Mouse (Mus musculus) small intestine, adult 2 months (tissue): ENCODE data around the gene Smim13. TPM values are rescaled to one million over a fixed set of nuclear protein-coding genes. Genes with fewer than 3 reads are reported as not detected.
"Not testable (repeated sequence)": the region's sequence is repeated elsewhere in the genome, so short reads cannot be mapped to it uniquely, and the experiment has no call there.

ENCODE experiments used
- H3K27ac ChIP-seq: fragments of 200-500 bp; 2 replicates; pipeline ENCODE4 v1.5.1; 2012; ENCODE audit warnings: low read depth, low read length, control low read depth, inconsistent platforms; ENCODE audit not compliant: insufficient read depth
- H3K27me3 ChIP-seq: fragments of 200-500 bp; 2 replicates; pipeline ENCODE4 v1.6.1; 2012; ENCODE audit warnings: mild to moderate bottlenecking, moderate library complexity, low read length, inconsistent platforms; ENCODE audit not compliant: control insufficient read depth, insufficient read depth
- H3K36me3 ChIP-seq: fragments of 200-500 bp; 2 replicates; pipeline ENCODE4 v1.6.1; 2012; ENCODE audit warnings: mild to moderate bottlenecking, low read length, control low read depth, inconsistent platforms; ENCODE audit not compliant: control insufficient read depth, insufficient read depth
- H3K4me1 ChIP-seq: fragments of 200-500 bp; 2 replicates; pipeline ENCODE4 v1.6.1; 2012; ENCODE audit warnings: low read length, inconsistent platforms, mixed read lengths; ENCODE audit not compliant: control insufficient read depth, insufficient read depth, insufficient read length
- H3K4me3 ChIP-seq: fragments of 200-500 bp; 2 replicates; pipeline ENCODE4 v1.5.1; 2012; ENCODE audit warnings: low read depth, mild to moderate bottlenecking, control low read depth, inconsistent platforms, low read length, moderate library complexity
- CTCF ChIP-seq: fragments of 200-500 bp; IDR thresholded peaks from 2 replicates; pipeline ENCODE4 v1.5.1; 2012; ENCODE audit warnings: low read depth, mild to moderate bottlenecking, control low read depth, inconsistent platforms, low read length, moderate library complexity, mixed read lengths; ENCODE audit not compliant: insufficient replicate concordance, insufficient read length; ENCODE audit errors: extremely low read depth
- POLR2A ChIP-seq: fragments of 200-500 bp; IDR thresholded peaks from 2 replicates; pipeline ENCODE4 v1.6.1; 2012; ENCODE audit warnings: low read depth, mild to moderate bottlenecking, control low read depth, inconsistent platforms, low read length, moderate library complexity
- WGBS: fragments of 180-500 bp; shearing (Covaris S2); methylation state at CpG from one replicate; pipeline ENCODE4 v1.1.7; 2018; 5-methylcytosine and 5-hydroxymethylcytosine counted together
- polyA plus RNA-seq: library from polyadenylated mRNA; depleted of rRNA; stranded (reverse); fragments of >200 nt; gene quantifications from 2 replicates; pipeline ENCODE4 v1.2.3, GENCODE M21; 2012

The Smim13 gene
- polyA plus RNA-seq, 1 experiment = 1.9 TPM

DNA sequence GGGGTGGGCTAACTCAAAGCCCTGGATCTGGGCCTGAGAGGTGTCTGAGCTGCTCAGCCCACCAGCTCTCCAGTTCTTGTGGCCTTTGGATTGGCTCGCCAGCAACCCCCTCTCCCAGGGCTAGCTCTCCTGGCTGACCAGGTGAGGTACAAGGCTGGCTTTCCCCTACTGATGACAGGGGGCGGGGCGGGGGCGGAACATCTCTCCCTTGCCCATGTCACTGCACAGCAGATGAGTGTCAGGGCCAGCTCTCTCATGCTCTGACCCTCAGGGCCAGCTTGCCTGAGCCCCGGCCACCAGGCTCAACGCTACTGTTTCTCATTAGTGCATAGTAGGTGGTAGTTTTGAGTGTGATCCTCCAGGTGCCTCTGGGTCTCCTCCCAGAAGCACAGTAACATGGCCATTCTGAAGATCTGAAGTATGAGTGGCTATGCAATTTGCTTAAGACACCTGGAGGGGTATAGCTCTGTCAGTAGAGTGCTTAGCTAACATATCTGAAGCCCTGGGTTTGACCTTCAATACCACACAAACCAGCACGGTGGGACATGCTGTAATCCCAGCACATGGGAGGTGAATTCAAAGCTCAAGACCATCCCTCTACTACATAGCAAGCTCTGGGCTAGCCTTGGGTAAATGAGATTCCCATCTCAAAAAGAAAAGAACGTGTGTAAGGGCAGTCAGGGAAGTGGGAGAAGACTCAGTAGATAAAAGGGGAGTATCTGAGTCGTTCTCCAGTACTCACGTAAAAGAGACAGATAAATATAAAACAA lies 11.4 kb upstream of the Smim13 start:
- no peak overlapping the region for H3K4me3 ChIP-seq
- TF ChIP-seq CTCF (no peak), POLR2A (no peak)
- 72% methylated on average over 10 of the region's 10 CpGs for WGBS
- H3K27me3 ChIP-seq = no peaks in the 10 kb centered on the region
- H3K4me1 ChIP-seq = peaks cover 3% of the 10 kb centered on the region; the same call in 1 of the 2 replicates
- H3K27ac ChIP-seq = no peak overlapping the region
- H3K36me3 ChIP-seq = no peaks in the 10 kb centered on the region

DNA sequence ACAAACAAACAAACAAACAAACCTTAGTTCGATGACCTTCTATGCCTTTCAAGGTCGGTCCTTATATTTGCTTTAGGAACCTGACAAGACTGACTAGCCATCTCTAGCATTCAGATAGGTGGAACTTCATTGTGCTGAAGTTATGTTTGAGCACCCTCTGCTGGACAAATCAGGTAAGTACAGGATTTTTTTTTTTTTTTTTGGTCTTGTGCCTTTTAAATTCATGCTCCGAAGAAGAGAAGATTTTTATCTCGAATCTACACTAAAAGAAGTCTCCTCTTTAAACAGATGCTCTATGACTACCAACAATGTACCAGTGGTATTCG lies 10.9 kb upstream of the Smim13 start:
- 3% methylated on average over 5 of the region's 5 CpGs for WGBS
- Histone ChIP-seq H3K4me1 (peaks cover 3% of the 10 kb centered on the region; the same call in 1 of the 2 replicates), H3K36me3 (no peaks in the 10 kb centered on the region), H3K4me3 (no peak overlapping the region), H3K27ac (no peak overlapping the region), H3K27me3 (no peaks in the 10 kb centered on the region)
- no peak for TF ChIP-seq CTCF
- TF ChIP-seq POLR2A = no peak

DNA sequence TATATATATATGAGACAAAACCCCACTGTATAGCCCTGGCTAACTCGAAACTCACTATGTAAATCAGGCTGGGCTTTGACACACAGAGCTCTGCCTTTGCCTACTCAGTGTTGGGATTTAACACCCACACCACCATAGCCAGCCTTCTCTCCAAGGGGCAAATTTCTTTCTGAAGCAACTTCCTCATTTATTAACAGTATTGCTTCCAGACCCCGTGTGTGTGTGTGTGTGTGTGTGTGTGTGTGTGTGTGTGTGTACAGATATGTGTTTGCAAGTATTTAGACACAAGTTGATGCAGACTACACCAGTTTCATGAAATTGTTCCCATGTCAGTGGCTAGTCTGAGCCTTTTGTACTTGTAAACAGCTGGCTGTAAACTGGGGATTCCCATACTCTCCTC lies 8.1 kb upstream of the Smim13 start:
- no peak overlapping the region for H3K4me3 ChIP-seq
- TF ChIP-seq POLR2A (no peak), CTCF (no peak)
- peaks cover 3% of the 10 kb centered on the region; the same call in 1 of the 2 replicates for H3K4me1 ChIP-seq
- 48% methylated on average over 2 of the region's 2 CpGs for WGBS
- H3K27me3 ChIP-seq = no peaks in the 10 kb centered on the region
- H3K36me3 ChIP-seq = no peaks in the 10 kb centered on the region
- H3K27ac ChIP-seq = no peak overlapping the region

DNA sequence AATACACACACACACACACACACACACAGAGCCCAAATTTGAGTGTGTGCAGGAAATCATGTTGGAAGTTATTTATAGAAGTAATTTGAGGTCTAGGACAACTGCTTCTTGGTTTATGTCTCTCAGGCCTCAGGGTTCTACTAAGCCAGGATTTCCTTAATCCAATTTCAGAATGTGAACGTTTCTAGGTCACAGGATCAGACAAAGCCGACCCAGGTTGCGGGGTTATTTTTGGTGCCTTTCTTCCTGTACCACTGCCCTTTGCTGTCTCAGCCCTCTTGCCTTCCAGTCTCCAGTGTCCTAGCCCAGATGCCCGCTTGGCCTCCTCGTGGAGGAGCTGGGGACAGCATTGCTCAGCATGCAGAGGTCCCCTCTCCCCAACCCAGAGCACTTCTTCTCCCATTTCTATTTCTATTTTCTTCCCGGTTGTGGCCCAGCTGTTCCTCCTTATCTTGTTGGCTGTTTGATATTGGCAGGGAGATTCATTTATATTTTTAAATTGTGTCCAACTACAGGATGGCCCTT lies 5.3 kb upstream of the Smim13 start:
- H3K36me3 ChIP-seq = no peaks in the 10 kb centered on the region
- WGBS = 35% methylated on average over 6 of the region's 6 CpGs

DNA sequence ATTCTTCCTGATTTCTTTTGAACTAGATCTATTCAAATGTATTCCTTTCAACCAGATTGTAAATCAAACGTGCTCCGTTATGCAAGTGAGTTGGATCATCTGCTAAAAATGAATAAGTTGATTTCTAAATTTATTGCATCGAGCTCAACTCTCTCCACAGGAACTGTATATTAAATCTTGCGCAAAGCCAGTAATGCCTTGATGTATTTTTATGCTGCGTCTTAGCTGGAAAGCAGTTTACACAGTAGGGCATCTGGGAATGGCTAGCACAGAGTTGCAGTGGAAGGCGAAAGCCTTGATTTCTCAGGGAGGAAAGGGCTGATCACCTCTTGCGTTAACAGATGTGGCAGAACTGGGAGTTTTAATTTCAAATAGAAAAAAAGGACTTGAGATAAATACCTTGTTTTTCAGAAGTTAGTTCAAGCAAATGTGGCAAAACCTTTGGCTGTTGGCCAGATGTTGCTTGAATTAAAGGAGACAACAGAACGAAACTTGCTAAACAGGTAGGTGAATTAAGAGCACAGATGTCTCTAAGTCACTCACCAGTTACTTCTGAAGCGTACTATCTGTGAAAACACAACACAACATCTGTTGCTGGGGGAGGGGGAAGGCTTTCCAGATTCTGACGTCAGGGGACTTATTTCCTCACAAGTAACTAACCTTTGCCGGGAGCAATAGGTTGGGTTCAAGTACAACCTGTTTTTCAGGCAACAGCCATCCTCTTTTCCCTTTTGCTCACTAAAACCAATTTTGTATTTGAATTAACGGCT lies 708 bp upstream of the Smim13 start:
- H3K27ac ChIP-seq = peak overlapping the region; percentile 68; the same call in 1 of the 2 replicates
- peaks cover 6% of the 10 kb centered on the region; the same call in 1 of the 2 replicates for H3K4me1 ChIP-seq
- 39% methylated on average over 12 of the region's 12 CpGs for WGBS
- TF ChIP-seq CTCF = no peak
- no peak for TF ChIP-seq POLR2A
- H3K27me3 ChIP-seq = no peaks in the 10 kb centered on the region
- no peaks in the 10 kb centered on the region for H3K36me3 ChIP-seq
- H3K4me3 ChIP-seq = peak overlapping the region; percentile 92

More for the DNA sequence above, 5.3 kb upstream of the Smim13 start:
- no peak overlapping the region for H3K4me3 ChIP-seq
- H3K27me3 ChIP-seq = no peaks in the 10 kb centered on the region
- no peaks in the 10 kb centered on the region for H3K4me1 ChIP-seq
- TF ChIP-seq POLR2A (no peak), CTCF (no peak)
- no peak overlapping the region for H3K27ac ChIP-seq

DNA sequence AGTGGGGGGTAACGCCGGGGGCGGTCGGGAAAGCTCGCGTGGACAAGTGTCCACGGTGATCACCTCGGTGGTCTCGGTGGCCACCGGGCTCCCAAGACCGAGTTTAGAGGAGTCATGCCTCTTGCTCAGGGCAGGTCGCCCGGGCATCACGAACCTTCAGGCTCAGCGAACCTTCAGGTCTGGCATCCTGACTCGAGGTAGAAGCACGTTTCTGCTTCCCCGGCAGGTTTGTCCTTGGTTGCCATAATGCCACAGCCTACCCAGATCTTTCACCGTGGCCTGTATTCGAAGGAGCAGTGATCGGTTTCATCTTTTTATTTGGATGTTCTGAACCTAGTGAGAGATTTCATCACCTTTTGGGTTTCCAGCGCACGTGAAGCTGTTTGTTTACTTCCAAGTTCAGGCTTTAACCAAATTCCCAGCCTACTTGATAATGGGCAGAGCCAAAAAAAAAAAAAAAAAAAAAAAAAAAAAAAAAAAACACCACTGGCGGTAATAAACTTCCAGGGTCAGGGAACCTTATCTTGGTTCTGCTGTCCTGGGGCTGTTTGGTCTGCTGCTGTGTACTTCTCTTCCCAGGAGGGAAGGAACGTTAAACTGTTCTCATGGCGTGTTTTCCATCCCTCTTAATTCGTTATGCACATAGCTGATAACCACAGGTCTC lies 806 bp downstream of the Smim13 start:
- H3K4me1 ChIP-seq = peaks cover 6% of the 10 kb centered on the region; the same call in 1 of the 2 replicates
- peak overlapping the region; percentile 92 for H3K4me3 ChIP-seq
- H3K27me3 ChIP-seq = no peaks in the 10 kb centered on the region
- TF ChIP-seq CTCF = no peak; the same call in 1 of the 2 replicates
- TF ChIP-seq POLR2A = no peak
- no peak overlapping the region for H3K27ac ChIP-seq
- H3K36me3 ChIP-seq = no peaks in the 10 kb centered on the region
- 1% methylated on average over 27 of the region's 27 CpGs for WGBS

DNA sequence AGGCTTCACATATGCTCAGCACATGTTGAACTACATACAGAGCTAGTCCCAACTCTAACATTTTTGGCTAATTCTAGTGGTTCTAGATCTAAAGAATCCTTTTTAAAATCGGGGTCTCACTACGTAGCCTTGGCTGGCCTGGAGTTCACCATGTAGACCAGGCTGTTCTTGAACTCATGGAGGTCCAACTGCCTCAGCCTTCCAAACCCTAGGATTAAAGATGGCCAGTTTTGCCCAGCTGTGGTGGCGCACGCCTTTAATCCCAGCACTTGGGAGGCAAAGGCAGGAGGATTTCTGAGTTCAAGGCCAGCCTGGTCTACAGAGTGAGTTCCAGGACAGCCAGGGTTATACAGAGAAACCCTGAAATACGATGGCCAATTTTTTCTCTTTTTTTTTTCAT lies 1.6 kb downstream of the Smim13 start:
- 78% methylated on average over 5 of the region's 5 CpGs for WGBS

More for the DNA sequence above, 1.6 kb downstream of the Smim13 start:
- not testable (repeated sequence) for H3K4me3 ChIP-seq, H3K36me3 ChIP-seq, H3K27ac ChIP-seq, H3K27me3 ChIP-seq, H3K4me1 ChIP-seq
